Mouse (Mus musculus) stomach, embryonic 15.5 days (tissue): Measurements from ENCODE around the gene Lmod1. TPM values are rescaled to one million over a fixed set of nuclear protein-coding genes. Genes with fewer than 3 reads are reported as not detected.

Experiments
- polyA plus RNA-seq: library from polyadenylated mRNA; unstranded; fragments of >200 nt; fragmentation: Nextera tagmentation; extraction: Ambion mirVana; gene quantifications from 2 replicates; pipeline ENCODE4 v1.2.1, GENCODE M21; 2015

The Lmod1 gene
- polyA plus RNA-seq, 1 experiment from 2014 or later = 14.0 TPM

Other genes with a start within 250 kb of the Lmod1 start
- gene Lgr6, start 219.5 kb upstream of the Lmod1 start, polyA plus RNA-seq = 1.6 and 1.8 TPM in 2 replicates
- 2.4 and 3.3 TPM in 2 replicates for gene Ptpn7, start 192.1 kb upstream of the Lmod1 start, polyA plus RNA-seq
- gene Arl8a, start 178.0 kb upstream of the Lmod1 start, polyA plus RNA-seq = 54.9 and 55.4 TPM in 2 replicates
- gene Gpr37l1, start 157.1 kb upstream of the Lmod1 start, polyA plus RNA-seq = 0.35 and 0.78 TPM in 2 replicates
- gene Elf3, start 66.2 kb upstream of the Lmod1 start, polyA plus RNA-seq = 131 and 134 TPM in 2 replicates
- 132 and 141 TPM in 2 replicates for gene Rnpep, start 40.7 kb upstream of the Lmod1 start, polyA plus RNA-seq
- 188 and 218 TPM in 2 replicates for gene Timm17a, start 11.0 kb upstream of the Lmod1 start, polyA plus RNA-seq
- gene Shisa4, start 50.4 kb downstream of the Lmod1 start, polyA plus RNA-seq = 42.3 and 44.1 TPM in 2 replicates
- 88.7 and 96.5 TPM in 2 replicates for gene Ipo9, start 105.7 kb downstream of the Lmod1 start, polyA plus RNA-seq